Mouse (Mus musculus) cerebral cortex, adult 2 months (tissue): ENCODE measurements around the gene Heyl.

Source experiments
- WGBS: fragments of 180-500 bp; shearing (Covaris S2); methylation state at CpG from one replicate; pipeline ENCODE4 v1.1.7; 2018; 5-methylcytosine and 5-hydroxymethylcytosine counted together

Gene Heyl

GRCm38 (mm10) chr4:123232841-123233240, 515 bp upstream of the Heyl start:
- 86% methylated on average over 3 of the region's 3 CpGs for WGBS

DNA sequence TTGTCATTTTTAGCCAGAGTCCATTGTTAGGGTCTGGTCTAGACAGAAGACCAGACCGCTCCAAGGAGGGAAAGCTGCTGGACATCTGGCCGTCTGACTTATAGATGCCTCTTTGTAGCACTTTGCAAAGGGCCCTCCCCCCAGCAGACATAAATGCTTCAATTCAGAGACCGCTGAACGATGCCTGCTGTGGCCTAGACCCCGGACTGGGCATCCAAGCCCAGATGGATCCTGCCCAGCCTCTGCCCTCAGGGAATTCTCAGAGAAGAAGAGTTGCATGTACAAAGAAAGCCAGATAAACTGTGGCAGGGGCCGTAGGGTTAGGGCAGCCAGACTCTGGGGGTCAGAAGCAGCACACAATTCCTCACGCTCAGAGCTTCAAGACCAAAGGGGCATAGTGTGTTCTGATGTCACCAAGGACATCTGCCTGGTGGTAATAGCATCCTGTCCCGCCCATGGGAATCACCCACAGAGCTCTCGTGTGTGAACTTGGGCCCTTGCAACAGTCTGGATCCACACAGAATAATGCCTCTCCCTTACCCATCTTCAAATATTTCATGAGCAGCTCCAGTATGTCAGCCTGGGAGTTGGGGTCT, 2.6 kb downstream of the Heyl start:
- 76% methylated on average over 9 of the region's 9 CpGs for WGBS

DNA sequence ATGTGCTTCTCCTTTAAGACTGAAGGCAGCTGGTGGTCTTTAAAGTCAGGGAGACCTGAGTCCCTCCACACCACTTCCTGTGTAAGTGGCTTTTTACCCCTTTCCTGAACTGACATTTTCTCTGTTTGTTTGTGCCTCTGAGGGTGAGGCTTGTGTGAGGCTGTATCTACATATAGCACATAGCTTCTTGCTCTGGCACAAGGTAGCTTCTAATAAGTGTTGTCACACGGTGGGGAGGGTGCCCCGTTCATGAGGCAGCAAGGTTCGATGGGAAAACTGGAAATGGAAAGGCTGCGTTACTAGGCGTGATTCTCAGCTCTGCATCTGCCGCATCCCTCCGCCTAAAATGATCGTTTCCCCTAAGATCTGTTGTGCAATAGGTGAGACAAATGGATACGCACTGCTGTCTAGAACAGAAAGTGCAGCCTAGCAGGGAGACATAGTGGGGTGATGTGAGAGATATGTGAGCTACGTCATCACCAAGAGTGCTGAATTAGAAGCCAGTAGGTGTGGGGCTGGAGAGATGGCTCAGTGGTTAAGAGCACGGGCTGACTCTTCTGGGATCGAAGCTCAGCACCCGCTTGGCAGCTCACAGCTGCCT, 3.2 kb downstream of the Heyl start:
- 83% methylated on average over 13 of the region's 13 CpGs for WGBS

DNA sequence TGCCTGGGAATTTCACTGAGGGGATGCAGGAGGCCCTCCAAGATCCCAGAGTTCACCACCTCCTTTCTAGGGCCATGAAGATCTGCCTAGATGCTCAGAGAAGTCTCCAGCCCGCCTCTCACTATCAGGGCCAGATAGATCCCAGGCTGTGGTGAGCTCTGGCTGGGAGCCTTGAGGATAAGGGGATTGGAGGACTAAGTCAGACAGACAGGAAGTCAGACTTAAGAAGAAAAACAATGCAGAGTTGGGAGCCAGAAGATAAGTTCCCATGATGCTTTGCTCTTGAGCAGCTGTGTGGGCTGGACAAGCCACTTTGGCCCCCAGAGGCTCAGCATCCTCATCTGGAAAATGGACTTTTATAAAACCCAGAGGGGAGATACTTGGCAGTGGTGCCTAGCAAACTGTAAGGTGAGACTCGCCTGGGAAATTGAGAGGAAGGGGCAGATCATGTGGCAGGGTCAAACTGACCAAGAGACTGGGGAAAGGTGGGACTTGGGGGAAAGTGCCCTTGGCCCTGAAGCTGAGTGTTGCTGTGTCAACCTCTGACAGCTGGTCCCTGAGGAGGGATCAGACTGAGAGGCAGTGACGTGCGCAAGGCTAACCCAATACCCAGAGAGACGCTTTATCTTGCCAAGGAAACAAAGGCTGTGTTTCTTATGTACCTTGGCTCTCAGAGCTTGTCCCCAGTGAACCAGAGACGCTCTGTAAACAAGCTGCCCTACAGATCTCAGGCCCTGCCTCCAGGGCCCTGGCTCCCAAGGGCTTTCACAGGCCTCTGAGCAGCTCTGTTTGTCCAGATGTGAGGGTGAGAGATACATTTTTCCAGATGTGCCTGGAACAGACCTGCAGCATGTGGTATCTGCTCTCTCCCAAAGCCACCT, 4.3 kb downstream of the Heyl start:
- WGBS: 81% methylated on average over 6 of the region's 6 CpGs

GRCm38 (mm10) chr4:123239361-123240203, 6.2 kb downstream of the Heyl start:
- 14% methylated on average over 58 of the region's 58 CpGs for WGBS

DNA sequence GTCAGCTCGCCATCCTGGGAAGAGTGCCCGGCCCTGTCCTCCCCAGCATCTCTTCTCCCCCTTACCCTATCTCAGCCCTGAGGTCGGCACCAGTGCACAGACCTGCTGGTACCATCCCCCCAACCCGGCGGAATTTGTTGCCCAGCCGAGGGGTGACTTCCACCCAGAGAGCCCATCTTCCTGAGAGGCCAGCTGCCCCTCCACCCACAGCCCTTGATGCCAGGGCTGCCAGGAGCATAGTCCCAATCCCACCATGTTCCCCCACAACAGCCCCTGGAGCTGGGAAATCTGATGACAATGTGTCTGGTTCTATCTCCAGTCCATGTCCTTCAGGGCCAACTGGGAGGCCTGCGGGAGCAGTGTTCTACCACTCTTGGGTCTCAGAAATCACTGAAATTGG, 12.9 kb downstream of the Heyl start:
- WGBS: 90% methylated on average over 7 of the region's 7 CpGs

- 90% methylated on average over 5 of the region's 5 CpGs for WGBS
These were observed 13.3 kb downstream of the Heyl start for GRCm38 (mm10) chr4:123246651-123247050.

GRCm38 (mm10) chr4:123247147-123247880, 14.0 kb downstream of the Heyl start:
- 73% methylated on average over 7 of the region's 7 CpGs for WGBS

- 60% methylated on average over 7 of the region's 7 CpGs for WGBS
These were observed 15.7 kb downstream of the Heyl start for GRCm38 (mm10) chr4:123248971-123249567.

GRCm38 (mm10) chr4:123252214-123252613, 18.9 kb downstream of the Heyl start:
- 59% methylated on average over 5 of the region's 5 CpGs for WGBS

GRCm38 (mm10) chr4:123254617-123255016, 21.3 kb downstream of the Heyl start:
- WGBS: 11% methylated on average over 5 of the region's 5 CpGs

- WGBS: 58% methylated on average over 8 of the region's 8 CpGs
These were observed 26.9 kb downstream of the Heyl start for GRCm38 (mm10) chr4:123260071-123260746.

GRCm38 (mm10) chr4:123261721-123262401, 28.5 kb downstream of the Heyl start, which contains the start of gene Pabpc4:
Gene Pabpc4, plus strand, starts transcription at chr4:123262351.
- WGBS: 83% methylated on average over 5 of the region's 5 CpGs

GRCm38 (mm10) chr4:123271063-123271462, 37.7 kb downstream of the Heyl start:
- 96% methylated on average over 3 of the region's 3 CpGs for WGBS

DNA sequence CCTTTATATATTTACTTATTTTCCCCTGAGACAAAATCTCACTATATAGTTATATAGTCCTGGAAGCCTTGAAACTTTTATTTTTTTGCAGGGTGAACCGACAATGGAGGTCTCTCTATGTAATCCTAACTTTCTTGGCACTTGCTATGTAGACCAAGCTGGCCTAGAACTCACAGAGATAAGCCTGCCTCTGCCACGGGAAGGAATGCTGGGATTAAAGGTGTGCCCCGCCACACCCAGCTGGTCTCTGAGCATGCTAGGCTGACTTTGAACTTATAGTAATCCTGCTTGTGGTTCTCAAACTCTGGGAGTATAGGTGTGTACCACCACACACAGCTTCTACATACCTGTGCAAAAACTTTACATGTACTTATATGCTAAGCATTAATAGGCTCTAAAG, 46.8 kb downstream of the Heyl start:
- WGBS: 84% methylated on average over 3 of the region's 3 CpGs

DNA sequence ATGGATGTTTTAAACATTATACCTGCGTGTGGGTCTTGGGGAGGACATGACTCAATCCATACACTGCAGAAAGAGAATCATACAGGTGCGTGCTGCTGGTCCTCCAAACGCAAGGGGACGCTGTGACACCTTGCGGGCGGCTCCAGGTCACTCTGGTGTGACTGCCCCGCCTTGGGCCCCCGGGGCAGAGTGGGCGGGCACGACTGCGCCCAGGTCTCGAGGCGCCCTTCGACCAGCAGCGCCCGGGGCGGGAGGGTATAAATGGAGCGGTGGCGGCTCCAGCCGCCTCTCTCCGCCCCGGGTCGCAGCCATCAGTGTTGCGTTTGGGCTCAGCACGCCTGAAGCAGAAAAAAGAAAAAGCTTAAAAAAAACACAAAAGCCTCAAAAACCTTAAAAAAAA, 49.1 kb downstream of the Heyl start:
- under 1% methylated on average over 25 of the region's 25 CpGs for WGBS

GRCm38 (mm10) chr4:123282915-123283674, 49.7 kb downstream of the Heyl start:
- WGBS: under 1% methylated on average over 47 of the region's 55 CpGs

DNA sequence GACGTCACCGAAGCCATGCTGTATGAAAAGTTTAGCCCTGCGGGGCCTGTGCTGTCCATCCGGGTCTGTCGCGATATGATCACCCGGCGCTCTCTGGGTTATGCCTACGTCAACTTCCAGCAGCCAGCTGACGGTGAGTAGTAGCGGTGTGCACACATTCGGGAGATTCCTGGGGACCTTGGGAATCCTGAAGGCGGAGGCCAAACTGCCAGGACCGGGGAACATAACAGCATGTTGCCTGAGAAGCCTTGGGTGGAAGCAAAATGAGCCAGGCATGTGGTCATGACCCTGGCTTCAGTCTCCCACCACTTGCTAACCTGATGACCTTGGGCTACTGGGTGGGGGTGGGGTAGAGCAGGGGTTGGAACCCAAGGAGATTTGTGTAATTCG, 50.3 kb downstream of the Heyl start:
- 4% methylated on average over 15 of the region's 15 CpGs for WGBS
